Mouse (Mus musculus): Measurements from ENCODE around the gene Tenm4.

DNA sequence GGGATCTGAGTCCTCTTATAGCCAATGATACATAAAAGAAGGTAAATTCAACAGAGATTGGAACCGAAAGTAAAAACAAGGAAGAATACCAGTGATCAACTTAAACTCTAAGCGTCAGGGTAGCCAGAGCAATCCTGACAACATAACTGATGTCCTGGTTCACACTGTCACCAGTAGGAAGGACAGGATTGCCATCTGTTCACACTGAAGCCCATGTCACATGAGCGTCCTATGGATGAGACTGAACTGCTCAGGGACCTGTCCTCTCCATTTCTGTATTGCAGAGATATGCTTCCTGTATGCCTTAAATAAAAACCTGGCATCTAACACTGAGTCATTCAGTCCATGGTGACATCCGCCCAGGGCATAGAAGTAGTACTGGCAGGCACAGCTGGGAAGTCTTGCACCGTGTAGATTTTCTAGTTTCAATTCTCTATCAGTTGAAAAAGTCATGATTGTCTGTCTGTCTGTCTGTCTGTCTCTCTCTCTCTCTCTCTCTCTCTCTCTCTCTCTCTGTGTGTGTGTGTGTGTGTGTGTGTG lies 684.9 kb downstream of the Tenm4 start:
- TF ChIP-seq MAX (IDR thresholded peaks at IDR 0.05; ENCODE audit: low read length) (no peak), SIN3A (IDR thresholded peaks at IDR 0.05; ENCODE audit: low read length) (no peak), EP300 (IDR thresholded peaks at IDR 0.05; ENCODE audit: low read depth in 1 of 2, low read length in 2 of 2) (no peak), NRF1 (IDR thresholded peaks at IDR 0.05; ENCODE audit: insufficient read depth, low read depth, low read length, poor library complexity, severe bottlenecking) (no peak), KAT2A (conservative IDR thresholded peaks at IDR 0.05; ENCODE audit: low read depth, low read length) (no peak), ELF1 (IDR thresholded peaks at IDR 0.05; ENCODE audit: low read depth, low read length) (no peak), POLR2A (IDR thresholded peaks at IDR 0.05; ENCODE audit: control insufficient read depth in 1 of 2, insufficient read depth in 1 of 2, low read depth in 1 of 2, low read length in 2 of 2, poor library complexity in 1 of 2) (no peak), CTCF (IDR thresholded peaks at IDR 0.05 in 2 of 3, conservative IDR thresholded peaks at IDR 0.05 in 1 of 3; ENCODE audit: control insufficient read depth in 1 of 3, insufficient read depth in 1 of 3, low read depth in 2 of 3, low read length in 3 of 3, poor library complexity in 1 of 3, severe bottlenecking in 1 of 3) (no peak)
